Mouse (Mus musculus) hindbrain, postnatal 0 days (tissue): ENCODE measurements at regions not wholly inside any gene's neighbourhood (a gene's known extent, or its start where the extent isn't known, plus 50 kb on each side); places are given as distances from the start of the nearest gene placed in this dataset.

Source experiments
- ATAC-seq: fragments of 200-750 bp; cut with Nextera tagmentation; 2 replicates; pipeline ENCODE4 v1.8.0; 2017; ENCODE audit warnings: mild to moderate bottlenecking, moderate TSS enrichment, moderate library complexity
- DNase-seq: peaks from one replicate; pipeline ENCODE4 v3.0.0-alpha.2; 2015; ENCODE audit warnings: low spot score
- H3K27ac ChIP-seq: fragments of 300-500 bp; sonication (generic); 2 replicates; pipeline ENCODE4 v1.5.1; 2014; ENCODE audit warnings: mild to moderate bottlenecking
- H3K27me3 ChIP-seq: fragments of 300-500 bp; sonication (generic); 2 replicates; pipeline ENCODE4 v1.6.1; 2014; ENCODE audit warnings: low read length, mixed read lengths; ENCODE audit not compliant: insufficient read depth
- H3K36me3 ChIP-seq: fragments of 300-500 bp; sonication (generic); 2 replicates; pipeline ENCODE4 v1.6.1; 2014; ENCODE audit warnings: low read length, mixed read lengths; ENCODE audit not compliant: insufficient read depth
- H3K4me1 ChIP-seq: fragments of 300-500 bp; sonication (generic); 2 replicates; pipeline ENCODE4 v1.6.1; 2014; ENCODE audit warnings: antibody characterized with exemption, low read length, mixed read lengths; ENCODE audit not compliant: insufficient read depth
- H3K4me2 ChIP-seq: fragments of 300-500 bp; sonication (generic); 2 replicates; pipeline ENCODE4 v1.6.1; 2014; ENCODE audit warnings: low read depth, mild to moderate bottlenecking, low read length, moderate library complexity, mixed read lengths
- H3K4me3 ChIP-seq: fragments of 300-500 bp; sonication (generic); 2 replicates; pipeline ENCODE4 v1.5.1; 2014; ENCODE audit warnings: low read length
- H3K9ac ChIP-seq: fragments of 300-500 bp; sonication (generic); replicated peaks from 2 replicates; pipeline ENCODE4 v1.6.1; 2014; ENCODE audit warnings: mild to moderate bottlenecking, low read length, moderate library complexity, mixed read lengths
- H3K9me3 ChIP-seq: fragments of 300-500 bp; sonication (generic); 2 replicates; pipeline ENCODE4 v1.6.1; 2016; ENCODE audit warnings: low read length, mixed read lengths
- CTCF ChIP-seq: IDR thresholded peaks from 2 replicates; pipeline ENCODE4 v1.5.1; 2016; ENCODE audit warnings: antibody characterized with exemption, control low read depth, low read depth
- WGBS: fragments of 180-500 bp; shearing (Covaris S2); extraction: QIAGEN DNeasy Blood & Tissue Kit; methylation state at CpG from one replicate; pipeline ENCODE4 v1.1.7; 2014; 5-methylcytosine and 5-hydroxymethylcytosine counted together

DNA sequence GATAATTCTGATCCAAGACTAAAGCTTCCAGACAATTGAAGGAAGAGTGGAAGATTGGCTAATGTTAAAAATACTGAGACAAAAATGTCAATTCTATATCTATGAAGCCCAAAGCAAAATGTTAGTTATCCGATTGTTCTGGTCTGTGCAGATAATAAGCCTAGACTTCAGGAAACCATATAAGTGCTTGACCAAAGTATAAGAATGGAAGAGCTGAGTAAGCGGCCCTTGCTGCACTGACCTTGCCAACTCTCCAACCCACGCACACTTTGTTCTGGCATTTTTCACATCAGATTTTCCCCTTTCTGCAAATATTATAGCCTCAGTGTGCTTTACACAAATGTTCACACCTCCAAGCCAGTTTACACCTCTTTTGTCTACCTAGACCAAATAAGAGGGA lies 180.6 kb downstream of the Atp6ap1l start:
- ATAC-seq = no peak
- 91% methylated on average over 3 of the region's 3 CpGs for WGBS
- no peak for TF ChIP-seq CTCF

GRCm38 (mm10) chr13:90723533-90723898 lies 181.6 kb downstream of the Atp6ap1l start:
- Histone ChIP-seq H3K4me3 (no peak overlapping the region), H3K9me3 (no peaks in the 10 kb centered on the region), H3K9ac (no peak overlapping the region), H3K27ac (no peak overlapping the region), H3K36me3 (no peaks in the 10 kb centered on the region), H3K27me3 (no peaks in the 10 kb centered on the region), H3K4me1 (no peaks in the 10 kb centered on the region), H3K4me2 (no peak overlapping the region)
- DNase-seq (no peak), ATAC-seq (peak; percentile 40; the same call in 1 of the 2 replicates)
- TF ChIP-seq CTCF = no peak
- WGBS = 34% methylated on average over 3 of the region's 3 CpGs

More for the DNA sequence above, 180.6 kb downstream of the Atp6ap1l start:
- H3K4me2 ChIP-seq = no peak overlapping the region
- no peaks in the 10 kb centered on the region for H3K4me1 ChIP-seq
- no peaks in the 10 kb centered on the region for H3K36me3 ChIP-seq
- no peak overlapping the region for H3K4me3 ChIP-seq
- no peak overlapping the region for H3K9ac ChIP-seq
- H3K27me3 ChIP-seq = no peaks in the 10 kb centered on the region
- no peak overlapping the region for H3K27ac ChIP-seq
- no peaks in the 10 kb centered on the region for H3K9me3 ChIP-seq
- DNase-seq = no peak

DNA sequence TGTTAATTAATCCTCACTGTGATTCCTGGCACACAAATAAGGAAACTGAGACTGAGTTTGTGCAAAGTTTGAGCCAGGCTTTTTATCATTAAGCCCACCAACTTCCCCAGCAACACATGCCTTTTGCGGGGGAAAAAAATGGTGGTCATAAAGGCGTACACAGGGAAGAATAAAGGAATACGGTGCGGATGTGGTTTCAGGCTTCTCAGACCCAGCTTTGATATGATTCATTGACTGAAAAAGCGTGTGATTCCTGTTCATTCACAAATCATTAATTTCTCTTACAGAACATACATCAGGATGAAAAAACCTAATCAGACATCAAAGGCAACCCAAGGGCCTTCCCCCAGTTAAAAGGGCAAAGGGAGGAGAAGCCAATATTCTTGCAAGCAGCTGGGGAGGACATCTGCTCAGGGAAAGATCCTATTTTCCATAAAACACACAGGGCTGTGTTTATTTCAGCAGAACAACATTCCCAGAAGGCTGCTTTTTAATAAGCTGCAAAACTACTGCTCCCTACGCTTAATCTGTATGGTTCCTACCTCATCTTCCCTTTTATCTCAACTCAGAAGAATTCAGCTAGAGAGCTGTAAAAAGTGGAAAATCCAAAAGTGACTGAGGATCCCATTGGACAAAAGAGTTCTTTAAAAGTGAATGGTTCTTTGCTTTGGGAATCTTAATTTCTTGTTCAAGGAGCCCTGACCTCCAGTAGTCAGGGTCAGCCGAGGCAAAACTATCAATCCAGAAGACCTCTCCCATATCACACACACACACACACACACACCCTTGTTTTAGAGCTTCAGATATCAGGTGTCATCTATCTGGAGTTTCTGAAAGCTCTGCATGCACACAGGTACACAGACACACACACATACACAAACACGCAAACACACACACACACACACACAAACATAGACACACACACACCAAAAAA lies 182.3 kb downstream of the Atp6ap1l start:
- H3K36me3 ChIP-seq = no peaks in the 10 kb centered on the region
- no peak overlapping the region for H3K4me2 ChIP-seq
- 66% methylated on average over 8 of the region's 8 CpGs for WGBS
- no peaks in the 10 kb centered on the region for H3K4me1 ChIP-seq
- peak overlapping the region; percentile 48; the same call in 1 of the 2 replicates for H3K27ac ChIP-seq
- DNase-seq (peak; percentile 43), ATAC-seq (peak; percentile 43; the same call in 1 of the 2 replicates)
- H3K9ac ChIP-seq = no peak overlapping the region
- TF ChIP-seq CTCF = no peak
- no peak overlapping the region for H3K4me3 ChIP-seq
- H3K27me3 ChIP-seq = no peaks in the 10 kb centered on the region
- H3K9me3 ChIP-seq = no peaks in the 10 kb centered on the region

DNA sequence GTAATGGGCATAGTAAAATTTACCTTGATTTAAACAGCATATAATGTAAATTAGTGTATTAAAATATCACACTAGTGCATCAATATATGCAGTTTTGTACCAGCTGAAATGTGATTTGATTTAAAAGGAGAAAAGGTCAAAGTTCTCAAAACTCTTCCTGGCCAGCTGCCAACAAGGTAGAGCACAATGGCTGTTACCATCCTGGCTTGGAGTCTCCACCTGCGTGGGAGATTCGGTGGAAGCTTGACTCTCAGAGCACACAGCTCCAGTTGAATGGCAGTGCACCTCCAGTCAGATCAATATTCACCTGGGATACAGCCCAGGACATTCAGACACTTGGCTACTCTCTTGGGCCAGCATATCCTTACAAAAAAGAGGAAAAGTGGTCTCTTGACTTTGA lies 220.8 kb downstream of the Atp6ap1l start:
- Histone ChIP-seq H3K9ac (no peak overlapping the region), H3K27ac (no peak overlapping the region), H3K4me2 (no peak overlapping the region), H3K4me3 (no peak overlapping the region), H3K9me3 (no peaks in the 10 kb centered on the region), H3K4me1 (no peaks in the 10 kb centered on the region), H3K36me3 (no peaks in the 10 kb centered on the region), H3K27me3 (no peaks in the 10 kb centered on the region)
- 90% methylated on average over 2 of the region's 2 CpGs for WGBS
- ATAC-seq (no peak), DNase-seq (no peak)
- TF ChIP-seq CTCF = no peak

DNA sequence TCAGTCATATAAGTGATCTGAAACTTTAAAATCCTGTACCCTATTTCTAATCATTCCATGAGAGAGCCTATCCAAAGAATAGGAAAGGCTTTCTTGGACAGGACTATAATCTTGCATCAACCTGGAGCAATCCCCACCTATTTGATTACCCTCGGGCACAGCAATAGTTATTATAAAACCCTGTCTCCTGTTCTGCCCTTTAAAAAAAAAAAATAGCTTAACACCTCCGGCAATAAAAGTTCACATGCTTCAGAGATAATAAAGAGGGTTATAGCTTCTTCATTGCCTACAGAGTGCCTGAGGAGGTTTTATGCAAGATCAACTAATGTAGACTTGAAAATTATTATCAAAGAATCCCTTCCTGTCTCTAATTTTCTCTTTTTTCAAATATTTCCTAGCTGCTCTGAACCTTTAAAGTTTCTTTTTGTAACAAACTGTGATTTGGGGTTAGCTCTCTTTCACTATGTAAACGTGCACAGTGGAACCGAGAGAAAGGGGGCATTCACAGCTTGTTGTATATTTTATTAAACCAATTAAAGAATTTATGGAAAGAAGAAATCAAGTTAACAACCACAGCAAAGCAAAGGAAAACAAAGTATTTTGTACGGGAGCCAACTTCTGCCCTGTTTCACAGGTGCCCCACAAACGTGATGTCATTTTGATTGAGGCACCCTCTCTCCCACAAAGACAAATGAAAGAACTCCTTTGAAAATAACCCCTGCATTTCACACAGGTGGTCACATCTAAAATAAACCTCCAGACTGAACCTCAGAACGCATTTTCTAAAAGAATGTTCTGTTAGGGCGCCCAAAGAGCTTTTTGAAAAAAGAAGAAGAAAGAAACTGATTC lies 225.8 kb downstream of the Atp6ap1l start:
- Histone ChIP-seq H3K4me3 (no peak overlapping the region), H3K9me3 (no peaks in the 10 kb centered on the region), H3K36me3 (no peaks in the 10 kb centered on the region), H3K27ac (no peak overlapping the region), H3K4me1 (no peaks in the 10 kb centered on the region), H3K4me2 (no peak overlapping the region), H3K27me3 (no peaks in the 10 kb centered on the region), H3K9ac (no peak overlapping the region)
- DNase-seq = no peak
- WGBS = 63% methylated on average over 8 of the region's 8 CpGs
- no peak for TF ChIP-seq CTCF
- no peak for ATAC-seq

DNA sequence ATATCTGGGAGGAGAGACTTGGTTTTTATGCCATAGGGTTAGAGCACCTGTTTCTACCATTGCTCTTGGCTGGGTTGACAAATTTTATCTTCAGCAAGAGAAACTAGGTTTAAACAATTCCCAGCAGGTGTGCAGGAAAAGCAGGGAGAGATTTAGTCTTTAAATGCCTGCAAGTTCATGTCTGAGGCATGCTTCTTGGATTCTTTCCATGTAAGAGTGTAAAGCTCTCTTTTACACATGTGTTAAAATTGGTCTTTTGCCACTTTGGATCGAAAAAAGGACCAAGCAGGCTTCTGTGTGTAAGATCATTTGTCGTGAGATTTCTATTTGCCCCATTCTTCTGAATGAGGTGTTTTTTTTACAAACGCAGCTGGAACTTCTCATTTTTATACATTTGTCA lies 231.3 kb downstream of the Atp6ap1l start:
- no peak overlapping the region for H3K27ac ChIP-seq
- WGBS = 81% methylated on average over 3 of the region's 3 CpGs
- H3K4me3 ChIP-seq = no peak overlapping the region
- H3K9ac ChIP-seq = no peak overlapping the region
- TF ChIP-seq CTCF = no peak
- no peak overlapping the region for H3K4me2 ChIP-seq
- no peaks in the 10 kb centered on the region for H3K36me3 ChIP-seq
- no peaks in the 10 kb centered on the region for H3K27me3 ChIP-seq
- H3K9me3 ChIP-seq = no peaks in the 10 kb centered on the region
- no peak for ATAC-seq
- no peaks in the 10 kb centered on the region for H3K4me1 ChIP-seq
- no peak for DNase-seq
